Mouse (Mus musculus) ES-E14 (cell line): ENCODE data around the gene Nxn. TPM values are rescaled to one million over a fixed set of nuclear protein-coding genes. Genes with fewer than 3 reads are reported as not detected.

ENCODE experiments used
- DNase-seq: peaks from one replicate; pipeline ENCODE4 v3.0.0-alpha.2; 2013; ENCODE audit warnings: low read depth, low spot score
- H3K27ac ChIP-seq: 2 replicates; pipeline ENCODE4 v1.5.1; 2012; ENCODE audit warnings: low read depth, mild to moderate bottlenecking, low read length, moderate library complexity, mixed read lengths; ENCODE audit not compliant: poor library complexity, insufficient read depth, severe bottlenecking
- H3K36me3 ChIP-seq: 2 replicates; pipeline ENCODE4 v1.6.1; 2012; ENCODE audit warnings: mild to moderate bottlenecking, low read length, moderate library complexity, mixed read lengths; ENCODE audit not compliant: control insufficient read depth, poor library complexity, insufficient read depth, severe bottlenecking
- H3K4me1 ChIP-seq, 2 experiments: fragments of 150-350 bp in 1 of 2; sonication (generic) in 1 of 2; 2 replicates each; pipeline ENCODE4 v1.6.1; 2012; ENCODE audit warnings: low read length in 2 of 2, mild to moderate bottlenecking in 1 of 2, mixed read lengths in 1 of 2; ENCODE audit not compliant: control insufficient read depth in 2 of 2, insufficient read depth in 2 of 2, poor library complexity in 1 of 2
- H3K4me3 ChIP-seq, 2 experiments: fragments of 150-350 bp in 1 of 2; sonication (generic) in 1 of 2; 2 replicates each; pipeline ENCODE4 v1.5.1; 2012; ENCODE audit warnings: low read length in 2 of 2, low read depth in 1 of 2, mild to moderate bottlenecking in 1 of 2, mixed read lengths in 1 of 2; ENCODE audit not compliant: insufficient read depth in 1 of 2, poor library complexity in 1 of 2, severe bottlenecking in 1 of 2
- H3K9ac ChIP-seq: 2 replicates; pipeline ENCODE4 v1.6.1; 2012; ENCODE audit warnings: low read depth, mild to moderate bottlenecking, low read length, mixed read lengths; ENCODE audit not compliant: poor library complexity, insufficient read depth, severe bottlenecking
- H3K9me3 ChIP-seq: fragments of 150-350 bp; sonication (generic); 2 replicates; pipeline ENCODE4 v1.6.1; 2012; ENCODE audit warnings: low read depth, mild to moderate bottlenecking, low read length; ENCODE audit not compliant: control insufficient read depth, insufficient read depth
- CHD2 ChIP-seq: IDR thresholded peaks from 2 replicates; pipeline ENCODE4 v1.6.1; 2014; ENCODE audit warnings: mild to moderate bottlenecking, low read depth, low read length, inconsistent platforms
- HCFC1 ChIP-seq: IDR thresholded peaks from 2 replicates; pipeline ENCODE4 v1.6.1; 2012; ENCODE audit warnings: low read length, inconsistent platforms, borderline replicate concordance; ENCODE audit not compliant: insufficient read depth
- MAFK ChIP-seq: IDR thresholded peaks from 2 replicates; pipeline ENCODE4 v1.6.1; 2014; ENCODE audit warnings: mild to moderate bottlenecking, low read depth, low read length, inconsistent platforms; ENCODE audit not compliant: insufficient read depth
- ZC3H11A ChIP-seq: IDR thresholded peaks from 2 replicates; pipeline ENCODE4 v1.6.1; 2012; ENCODE audit warnings: low read depth, mild to moderate bottlenecking, inconsistent platforms, low read length, borderline replicate concordance
- ZNF384 ChIP-seq: IDR thresholded peaks from 2 replicates; pipeline ENCODE4 v1.6.1; 2012; ENCODE audit warnings: low read depth, low read length, inconsistent platforms
- in situ Hi-C, 2 experiments: fragments of 600-800 bp; cut with MboI; formaldehyde crosslinking; loops; one replicate each; pipeline ENCODE4 v1.15.1; 2025; ENCODE audit warnings: low sequenced_read_pairs in 2 of 2, inconsistent platforms in 1 of 2; ENCODE audit not compliant: unreplicated experiment in 2 of 2
- total RNA-seq: library from RNA; depleted of rRNA; stranded (reverse); fragments of 300-350 nt; gene quantifications from 2 replicates; pipeline ENCODE4 v1.2.3, GENCODE M21; 2012

Gene Nxn
- total RNA-seq, 1 experiment: 48.0 TPM

DNA sequence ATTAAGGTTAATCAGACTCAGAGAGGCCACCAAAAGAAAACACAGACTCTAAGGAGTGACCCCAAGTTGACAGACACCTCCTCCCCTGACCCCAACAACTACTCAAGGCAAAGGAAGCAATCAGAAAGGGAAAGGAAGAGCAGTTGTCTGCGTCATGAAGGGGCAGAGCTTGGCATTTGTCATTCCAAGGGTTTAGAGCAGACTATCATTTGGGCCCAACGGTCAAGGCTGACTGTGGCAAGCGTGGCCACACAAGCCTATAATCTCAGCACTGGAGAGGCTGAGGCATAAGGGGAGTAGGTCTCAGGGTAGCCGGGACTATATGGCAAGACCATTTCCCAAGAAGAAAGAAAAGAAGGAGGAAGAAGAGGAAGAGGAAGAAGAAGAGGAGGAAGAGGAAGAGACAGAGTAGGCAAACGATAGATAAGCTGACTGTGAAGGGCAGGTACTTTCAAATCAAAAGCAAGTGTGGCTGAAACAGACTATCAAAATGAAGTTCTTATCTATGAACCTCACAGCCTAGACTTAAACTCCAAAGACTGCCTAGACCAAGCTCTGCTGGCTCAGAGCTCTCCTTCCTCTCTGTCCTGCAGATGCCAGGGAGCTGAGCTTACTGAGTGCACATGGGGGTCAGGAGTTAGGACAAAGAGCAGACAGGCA is 83.0 kb downstream of the Nxn start:
- peaks cover 6 to 19% of the 10 kb centered on the region in 2 experiments for H3K4me1 ChIP-seq
- DNase-seq: no peak
- in situ Hi-C loops: no loop called here

GRCm38 (mm10) chr11:76314741-76315140 is 84.2 kb downstream of the Nxn start:
- H3K27ac ChIP-seq: no peak overlapping the region
- no peak overlapping the region for H3K9ac ChIP-seq
- DNase-seq: no peak

More for the DNA sequence above, 83.0 kb downstream of the Nxn start:
- no peaks in the 10 kb centered on the region for H3K36me3 ChIP-seq
- H3K9me3 ChIP-seq: no peaks in the 10 kb centered on the region
- H3K9ac ChIP-seq: no peak overlapping the region
- H3K27ac ChIP-seq: no peak overlapping the region
- no peak for TF ChIP-seq ZC3H11A
- no peak for TF ChIP-seq ZNF384
- TF ChIP-seq CHD2: no peak
- no peak for TF ChIP-seq MAFK
- TF ChIP-seq HCFC1: no peak
- no peak overlapping the region for H3K4me3 ChIP-seq

DNA sequence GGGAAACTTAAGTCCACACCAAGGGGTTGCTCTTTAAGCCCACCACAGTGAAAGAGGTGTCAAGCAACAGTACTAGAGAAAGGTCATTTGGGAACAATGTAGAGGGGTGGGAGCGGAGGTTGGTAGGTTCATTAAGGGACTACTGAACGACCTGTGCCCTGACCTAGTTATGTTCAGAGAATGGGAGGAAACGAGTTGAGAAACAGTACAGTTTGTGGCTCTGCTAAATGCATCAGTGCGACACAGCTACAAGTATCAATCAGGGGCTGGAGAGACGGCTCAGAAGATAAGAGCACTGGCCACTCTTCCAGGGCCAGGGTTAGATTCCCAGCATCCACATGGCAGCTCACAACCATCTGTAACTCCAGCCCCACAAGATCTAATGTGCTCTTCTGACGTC is 84.8 kb downstream of the Nxn start:
- in situ Hi-C loops: no loop called here
- no peaks in the 10 kb centered on the region for H3K9me3 ChIP-seq
- TF ChIP-seq ZC3H11A: no peak
- no peak for TF ChIP-seq CHD2
- TF ChIP-seq MAFK: no peak
- TF ChIP-seq HCFC1: no peak
- TF ChIP-seq ZNF384: no peak
- H3K4me1 ChIP-seq: peaks cover 0 to 17% of the 10 kb centered on the region in 2 experiments; a peak in 3 of 4 replicates
- H3K36me3 ChIP-seq: no peaks in the 10 kb centered on the region
- H3K9ac ChIP-seq: no peak overlapping the region
- no peak overlapping the region for H3K4me3 ChIP-seq
- no peak for DNase-seq
- H3K27ac ChIP-seq: no peak overlapping the region

More at GRCm38 (mm10) chr11:76314741-76315140, 84.2 kb downstream of the Nxn start:
- Histone ChIP-seq H3K9me3 (no peaks in the 10 kb centered on the region), H3K4me3 (no peak overlapping the region), H3K36me3 (no peaks in the 10 kb centered on the region), H3K4me1 (peaks cover 3 to 16% of the 10 kb centered on the region in 2 experiments; a peak in 3 of 4 replicates)
- in situ Hi-C loops: no loop called here
- TF ChIP-seq HCFC1: no peak
- TF ChIP-seq MAFK: no peak
- no peak for TF ChIP-seq CHD2
- no peak for TF ChIP-seq ZNF384
- no peak for TF ChIP-seq ZC3H11A

DNA sequence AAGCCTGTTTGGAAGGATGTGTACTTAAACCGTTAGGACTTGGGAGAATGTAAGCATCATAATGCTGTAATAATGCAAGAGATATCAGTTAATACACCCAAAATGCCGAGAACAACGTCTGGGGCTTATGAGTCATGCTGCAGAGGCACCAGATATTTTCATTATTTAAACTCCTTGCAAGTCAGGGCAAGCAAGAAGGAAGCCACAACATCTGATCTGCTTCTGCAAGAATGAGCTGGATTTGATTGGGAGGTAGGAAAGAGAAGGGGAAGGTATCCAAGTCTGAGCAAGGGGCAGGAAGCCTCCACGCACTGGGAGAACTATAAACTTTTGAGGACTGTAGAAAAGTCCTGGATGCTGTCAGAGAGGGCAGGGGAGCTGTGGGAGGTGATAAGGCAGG is 86.1 kb downstream of the Nxn start:
- no peaks in the 10 kb centered on the region for H3K9me3 ChIP-seq
- no peak overlapping the region for H3K9ac ChIP-seq
- in situ Hi-C loops: no loop called here
- TF ChIP-seq ZC3H11A (no peak), ZNF384 (no peak), CHD2 (no peak), HCFC1 (no peak), MAFK (no peak)
- H3K27ac ChIP-seq: no peak overlapping the region
- no peaks in the 10 kb centered on the region for H3K36me3 ChIP-seq
- DNase-seq: no peak
- peaks cover 4 to 12% of the 10 kb centered on the region in 2 experiments for H3K4me1 ChIP-seq
- no peak overlapping the region for H3K4me3 ChIP-seq
